Mouse (Mus musculus): Measurements from ENCODE around the gene Pid1. TPM values are rescaled to one million over a fixed set of nuclear protein-coding genes. Genes with fewer than 3 reads are reported as not detected.

Gene Pid1
- total and polyA plus RNA-seq, 3 experiments = not detected

DNA sequence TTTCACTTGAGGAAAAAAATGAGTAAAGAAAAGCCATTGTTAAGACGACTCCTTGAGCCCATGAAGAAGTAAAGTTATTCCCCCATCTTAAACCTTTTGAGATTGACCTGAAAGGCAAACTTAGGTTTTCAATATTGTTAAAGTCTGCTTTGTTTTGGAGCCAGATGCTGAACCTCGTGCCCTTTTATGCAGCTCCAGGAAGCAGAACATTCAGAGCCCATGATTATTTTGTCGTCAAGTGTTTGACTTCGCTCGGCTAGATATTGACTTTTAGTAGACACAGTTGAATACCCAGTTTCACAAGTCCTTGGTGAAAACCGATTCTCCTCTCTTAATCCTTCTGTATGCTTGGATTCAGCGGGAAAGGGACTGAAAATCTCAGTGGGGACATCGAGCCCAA, 31.9 kb upstream of the Pid1 start:
- H3K9me3 ChIP-seq (replicated peaks; ENCODE audit: low read length) = no peaks in the 10 kb centered on the region

DNA sequence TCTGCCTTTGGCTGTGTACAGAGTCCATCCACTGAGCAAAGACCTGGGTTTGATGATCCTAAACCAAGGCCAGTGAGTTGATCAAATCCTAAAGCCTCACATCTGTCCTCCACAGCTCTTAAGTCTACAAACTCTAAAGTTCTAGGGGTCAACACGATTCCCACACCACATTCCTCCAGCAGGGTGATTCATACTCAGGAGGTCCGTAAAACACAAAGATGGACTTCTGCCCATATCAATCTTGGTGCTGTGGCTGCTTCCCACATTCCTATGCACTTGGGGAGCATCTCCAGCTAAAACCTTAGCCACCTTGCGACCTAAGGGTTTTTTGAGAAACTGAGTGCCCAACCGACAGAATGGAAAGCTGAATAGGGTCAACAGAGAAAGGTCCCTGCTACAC, 27.0 kb upstream of the Pid1 start:
- Histone ChIP-seq H3K36me3 (replicated peaks in 1 of 2; ENCODE audit: control insufficient read depth in 1 of 2, insufficient read depth in 1 of 2, low read length in 1 of 2) (no peaks in the 10 kb centered on the region), H3K4me1 (ENCODE audit: control insufficient read depth in 1 of 2, insufficient read depth in 2 of 2) (peaks cover 0 to 3% of the 10 kb centered on the region in 2 experiments; a peak in 1 of 4 replicates), H3K79me2 (replicated peaks; ENCODE audit: control insufficient read depth, extremely low read depth, insufficient read depth, poor library complexity, severe bottlenecking) (no peaks in the 10 kb centered on the region), H3K4me2 (ENCODE audit: insufficient read depth, low read depth, poor library complexity, severe bottlenecking) (no peak overlapping the region), H3K4me3 (replicated peaks in 1 of 3; ENCODE audit: low read depth in 2 of 3, low read length in 2 of 3, poor library complexity in 1 of 3) (no peak overlapping the region), H3K27me3 (replicated peaks) (no peaks in the 10 kb centered on the region), H3K9me3 (replicated peaks; ENCODE audit: low read length) (peaks cover 4% of the 10 kb centered on the region), H3K27ac (ENCODE audit: insufficient read depth, low read depth) (no peak overlapping the region), H3K9ac (ENCODE audit: insufficient read depth, low read depth) (no peak overlapping the region)
- no peak for DNase-seq (ENCODE audit: extremely low read depth)
- in situ Hi-C loops (cut with MboI; ENCODE audit: low pct_ligation_motif_present, low pct_unique_long_range_greater_than_20kb, low sequenced_read_pairs) = no loop called here
- TF ChIP-seq UBTF (IDR thresholded peaks at IDR 0.05; ENCODE audit: low read depth, low read length) (no peak), MYC (IDR thresholded peaks at IDR 0.05; ENCODE audit: low read depth, low read length) (no peak), TCF12 (IDR thresholded peaks at IDR 0.05; ENCODE audit: low read depth, low read length) (no peak), HCFC1 (IDR thresholded peaks at IDR 0.05; ENCODE audit: low read depth, low read length) (no peak), SIN3A (IDR thresholded peaks at IDR 0.05; ENCODE audit: low read length) (no peak), MAX (IDR thresholded peaks at IDR 0.05; ENCODE audit: low read length) (no peak), MXI1 (IDR thresholded peaks at IDR 0.05; ENCODE audit: low read depth, low read length) (no peak), POLR2A (IDR thresholded peaks at IDR 0.05; ENCODE audit: low read depth, low read length) (no peak), PAX5 (IDR thresholded peaks at IDR 0.05; ENCODE audit: low read length) (no peak)
- dilution Hi-C loops (cut with MboI; ENCODE audit: extremely low pct_ligation_motif_present, extremely low pct_unique_long_range_greater_than_20kb, low sequenced_read_pairs) = no loop called here

More for the DNA sequence above, 31.9 kb upstream of the Pid1 start:
- DNase-seq (ENCODE audit: extremely low read depth) = no peak
- in situ Hi-C loops (cut with MboI; ENCODE audit: low pct_ligation_motif_present, low pct_unique_long_range_greater_than_20kb, low sequenced_read_pairs) (no loop called here), dilution Hi-C loops (cut with MboI; ENCODE audit: extremely low pct_ligation_motif_present, extremely low pct_unique_long_range_greater_than_20kb, low sequenced_read_pairs) (no loop called here)
- no peak overlapping the region for H3K4me3 ChIP-seq (replicated peaks in 1 of 3; ENCODE audit: low read depth in 2 of 3, low read length in 2 of 3, poor library complexity in 1 of 3)
- no peaks in the 10 kb centered on the region for H3K27me3 ChIP-seq (replicated peaks)
- H3K9ac ChIP-seq (ENCODE audit: insufficient read depth, low read depth) = no peak overlapping the region
- no peaks in the 10 kb centered on the region for H3K4me1 ChIP-seq (ENCODE audit: control insufficient read depth in 1 of 2, insufficient read depth in 2 of 2)
- H3K36me3 ChIP-seq (replicated peaks in 1 of 2; ENCODE audit: control insufficient read depth in 1 of 2, insufficient read depth in 1 of 2, low read length in 1 of 2) = no peaks in the 10 kb centered on the region
- no peak overlapping the region for H3K27ac ChIP-seq (ENCODE audit: insufficient read depth, low read depth)
- H3K79me2 ChIP-seq (replicated peaks; ENCODE audit: control insufficient read depth, extremely low read depth, insufficient read depth, poor library complexity, severe bottlenecking) = no peaks in the 10 kb centered on the region
- no peak for TF ChIP-seq MAZ (IDR thresholded peaks at IDR 0.05; ENCODE audit: low read depth, low read length)
- TF ChIP-seq ELF1 (IDR thresholded peaks at IDR 0.05; ENCODE audit: low read depth, low read length) = no peak
- no peak for TF ChIP-seq USF1 (IDR thresholded peaks at IDR 0.05; ENCODE audit: low read depth, low read length)
- TF ChIP-seq CTCF (conservative IDR thresholded peaks at IDR 0.05 in 1 of 2, IDR thresholded peaks at IDR 0.05 in 1 of 2; ENCODE audit: low read depth in 2 of 2, low read length in 2 of 2) = no peak
- no peak for TF ChIP-seq MXI1 (IDR thresholded peaks at IDR 0.05; ENCODE audit: low read depth, low read length)
- no peak for TF ChIP-seq MYC (IDR thresholded peaks at IDR 0.05; ENCODE audit: low read depth, low read length)
- no peak for TF ChIP-seq BHLHE40 (IDR thresholded peaks at IDR 0.05; ENCODE audit: low read depth, low read length)
- TF ChIP-seq RCOR1 (conservative IDR thresholded peaks at IDR 0.05; ENCODE audit: low read depth, low read length) = no peak
- TF ChIP-seq ZNF384 (IDR thresholded peaks at IDR 0.05; ENCODE audit: low read depth, low read length) = no peak
- no peak for TF ChIP-seq HCFC1 (IDR thresholded peaks at IDR 0.05; ENCODE audit: low read depth, low read length)
- no peak for TF ChIP-seq PAX5 (IDR thresholded peaks at IDR 0.05; ENCODE audit: low read length)
- TF ChIP-seq POLR2A (IDR thresholded peaks at IDR 0.05; ENCODE audit: low read depth, low read length) = no peak
- TF ChIP-seq EP300 (IDR thresholded peaks at IDR 0.05; ENCODE audit: low read length) = no peak
- TF ChIP-seq RAD21 (IDR thresholded peaks at IDR 0.05; ENCODE audit: low read depth, low read length) = no peak
- no peak for TF ChIP-seq ZMIZ1 (IDR thresholded peaks at IDR 0.05; ENCODE audit: low read depth, low read length)
- TF ChIP-seq E2F4 (IDR thresholded peaks at IDR 0.05; ENCODE audit: insufficient replicate concordance, low read depth, low read length) = no peak
- TF ChIP-seq USF2 (conservative IDR thresholded peaks at IDR 0.05; ENCODE audit: low read depth, low read length) = no peak
- TF ChIP-seq GABPA (IDR thresholded peaks at IDR 0.05; ENCODE audit: insufficient replicate concordance, low read depth, low read length) = no peak
- no peak overlapping the region for H3K4me2 ChIP-seq (ENCODE audit: insufficient read depth, low read depth, poor library complexity, severe bottlenecking)

All from CH12.LX (cell line).